Mouse (Mus musculus) ES-Bruce4 (cell line): ENCODE results near the gene Fgfr2. TPM values are rescaled to one million over a fixed set of nuclear protein-coding genes. Genes with fewer than 3 reads are reported as not detected.
A peak's percentile ranks its signal among the peaks of the same experiment; 100 is the strongest.

Experiments used
- H3K27ac ChIP-seq: 2 replicates; pipeline ENCODE4 v1.5.1; 2012; ENCODE audit warnings: low read length, inconsistent platforms; ENCODE audit not compliant: insufficient read depth
- H3K27me3 ChIP-seq: 2 replicates; pipeline ENCODE4 v1.6.1; 2012; ENCODE audit warnings: mild to moderate bottlenecking, low read length, inconsistent platforms; ENCODE audit not compliant: control insufficient read depth, poor library complexity, insufficient read depth, severe bottlenecking
- H3K36me3 ChIP-seq: 2 replicates; pipeline ENCODE4 v1.6.1; 2012; ENCODE audit warnings: inconsistent platforms, mild to moderate bottlenecking, low read length, moderate library complexity; ENCODE audit not compliant: control insufficient read depth, poor library complexity, insufficient read depth, severe bottlenecking
- H3K4me1 ChIP-seq: one replicate; pipeline ENCODE4 v1.8.1; 2011; ENCODE audit warnings: low read length; ENCODE audit not compliant: control insufficient read depth, insufficient read depth
- H3K4me3 ChIP-seq: 2 replicates; pipeline ENCODE4 v1.5.1; 2011; ENCODE audit warnings: low read depth, mild to moderate bottlenecking, low read length
- H3K9ac ChIP-seq: 2 replicates; pipeline ENCODE4 v1.6.1; 2012; ENCODE audit warnings: low read depth, mild to moderate bottlenecking, inconsistent platforms; ENCODE audit not compliant: poor library complexity, severe bottlenecking
- H3K9me3 ChIP-seq: replicated peaks from 2 replicates; pipeline ENCODE4 v1.6.1; 2012; ENCODE audit warnings: mild to moderate bottlenecking, low read length, inconsistent platforms; ENCODE audit not compliant: control insufficient read depth, poor library complexity, insufficient read depth, severe bottlenecking
- CTCF ChIP-seq: IDR thresholded peaks from one replicate; pipeline ENCODE4 v1.8.1; 2011; ENCODE audit warnings: low read depth, low read length
- EP300 ChIP-seq: IDR thresholded peaks from 2 replicates; pipeline ENCODE4 v1.6.1; 2011; ENCODE audit warnings: low read depth, low read length; ENCODE audit not compliant: insufficient read depth
- POLR2A ChIP-seq: IDR thresholded peaks from one replicate; pipeline ENCODE4 v1.8.1; 2011; ENCODE audit warnings: low read length; ENCODE audit not compliant: insufficient read depth
- polyA plus RNA-seq: library from polyadenylated mRNA; stranded (reverse); fragments of >200 nt; gene quantifications from 2 replicates; pipeline ENCODE4 v1.2.4, GENCODE M21; 2011; ENCODE audit warnings: low read depth; ENCODE audit not compliant: missing spikeins, insufficient read depth, insufficient read length

Fgfr2 gene
- polyA plus RNA-seq, 1 experiment, result 34.8 TPM

DNA sequence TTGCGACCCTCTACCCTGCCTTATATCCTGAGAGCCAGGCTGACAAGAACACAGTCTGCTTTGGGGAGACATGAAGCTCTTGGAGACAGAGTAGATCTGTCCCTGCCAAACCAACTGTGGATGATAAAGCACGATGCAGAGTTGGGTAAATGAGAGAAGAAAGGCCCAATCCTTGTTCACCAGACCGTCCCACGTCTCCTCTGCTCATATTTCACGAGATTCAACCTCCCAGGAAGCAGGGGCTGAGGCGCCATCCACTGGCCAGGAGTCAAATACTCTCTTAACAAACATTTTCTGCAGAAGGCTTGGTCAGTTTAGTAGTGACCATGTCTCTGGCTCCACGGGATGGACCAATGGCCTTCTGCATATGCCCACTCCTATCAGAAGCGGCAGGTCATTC, 1938.8 kb downstream of the Fgfr2 start:
- H3K27ac ChIP-seq, result no peak overlapping the region
- H3K27me3 ChIP-seq, result no peaks in the 10 kb centered on the region; the same call in 1 of the 2 replicates
- H3K4me1 ChIP-seq, result no peaks in the 10 kb centered on the region
- H3K9me3 ChIP-seq, result no peaks in the 10 kb centered on the region
- H3K36me3 ChIP-seq, result no peaks in the 10 kb centered on the region
- H3K4me3 ChIP-seq, result no peak overlapping the region
- TF ChIP-seq EP300 (no peak), POLR2A (no peak), CTCF (peak; percentile 23)
- no peak overlapping the region for H3K9ac ChIP-seq

DNA sequence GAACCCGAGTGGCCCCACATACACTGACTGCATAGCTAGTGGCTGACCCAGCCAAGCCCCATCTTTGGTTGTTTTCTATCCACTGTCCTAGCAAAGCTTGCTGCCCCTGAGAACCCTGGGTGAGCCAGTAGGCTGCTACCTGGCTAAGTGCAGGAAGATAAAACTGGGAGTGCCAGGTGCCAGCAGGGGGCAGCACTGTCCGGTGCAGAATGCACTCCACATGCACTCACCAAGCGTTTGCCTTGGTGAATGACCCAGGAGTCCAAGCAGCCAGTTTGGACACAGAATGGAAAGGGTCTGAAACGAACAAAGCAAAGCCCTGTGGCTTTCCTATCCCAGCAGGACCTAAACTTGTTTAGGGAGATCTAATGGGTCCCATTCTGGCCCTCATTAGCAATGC, 1940.5 kb downstream of the Fgfr2 start:
- H3K4me3 ChIP-seq, result no peak overlapping the region
- no peak overlapping the region for H3K27ac ChIP-seq
- H3K4me1 ChIP-seq, result no peaks in the 10 kb centered on the region
- no peak overlapping the region for H3K9ac ChIP-seq
- no peaks in the 10 kb centered on the region for H3K9me3 ChIP-seq
- TF ChIP-seq CTCF (peak; percentile 82), POLR2A (no peak)
- no peaks in the 10 kb centered on the region for H3K36me3 ChIP-seq
- H3K27me3 ChIP-seq, result no peaks in the 10 kb centered on the region; the same call in 1 of the 2 replicates

DNA sequence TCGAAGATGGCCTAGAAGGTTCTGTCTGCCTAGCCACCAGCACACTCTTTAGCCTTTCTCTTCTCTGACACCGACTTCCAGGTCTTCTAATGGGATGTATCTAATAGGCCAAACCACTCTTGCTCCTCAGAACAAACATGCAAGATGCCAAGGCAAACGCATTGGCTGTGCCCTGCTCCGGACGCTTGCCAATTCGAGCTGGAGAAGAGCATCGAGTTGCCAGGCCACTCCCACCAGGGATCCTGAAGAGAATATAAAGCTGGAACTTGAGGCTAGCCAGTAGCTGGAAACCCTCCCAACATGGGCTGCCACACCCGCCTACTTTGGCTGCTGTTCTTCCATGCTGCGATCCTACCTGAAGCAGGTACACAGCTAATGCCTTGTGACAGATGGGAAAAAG, 1949.0 kb downstream of the Fgfr2 start, which contains the start of gene 5430419D17Rik:
Gene 5430419D17Rik (plus strand): TSS at position 282 of the 400 bp plus-strand sequence.
- H3K27ac ChIP-seq, result no peak within 1 kb of the TSS
- no peaks in the 10 kb centered on the region for H3K9me3 ChIP-seq
- H3K4me3 ChIP-seq, result no peak within 1 kb of the TSS
- no peaks in the 10 kb centered on the region for H3K4me1 ChIP-seq
- TF ChIP-seq CTCF (no peak), EP300 (no peak), POLR2A (no peak)
- H3K27me3 ChIP-seq, result no peaks in the 10 kb centered on the region; the same call in 1 of the 2 replicates
- H3K9ac ChIP-seq, result no peak within 1 kb of the TSS
- no peaks in the 10 kb centered on the region for H3K36me3 ChIP-seq

DNA sequence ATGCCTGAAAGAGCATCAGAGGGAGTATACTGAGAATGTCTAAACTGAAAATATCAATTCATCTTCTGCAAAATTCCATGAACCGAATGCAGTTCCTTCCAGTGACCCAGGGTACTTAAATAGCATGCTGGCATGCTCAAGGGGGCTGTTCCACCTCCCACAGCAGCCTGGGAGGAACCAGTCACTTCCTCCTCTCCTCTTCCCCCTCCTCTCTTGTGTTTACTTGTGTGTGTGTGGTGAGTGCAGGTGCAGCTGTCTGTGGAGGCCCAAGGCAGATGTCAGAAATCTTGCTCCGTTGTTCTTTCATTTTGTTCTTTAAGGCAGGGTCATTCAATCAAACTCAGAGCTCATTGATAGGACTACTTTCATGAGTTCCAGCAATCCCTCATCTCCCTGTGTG, 1954.1 kb downstream of the Fgfr2 start:
- Histone ChIP-seq H3K9ac (no peak overlapping the region), H3K4me1 (no peaks in the 10 kb centered on the region), H3K36me3 (no peaks in the 10 kb centered on the region), H3K9me3 (no peaks in the 10 kb centered on the region), H3K4me3 (no peak overlapping the region), H3K27me3 (no peaks in the 10 kb centered on the region), H3K27ac (no peak overlapping the region)
- TF ChIP-seq EP300 (no peak), POLR2A (no peak), CTCF (no peak)

DNA sequence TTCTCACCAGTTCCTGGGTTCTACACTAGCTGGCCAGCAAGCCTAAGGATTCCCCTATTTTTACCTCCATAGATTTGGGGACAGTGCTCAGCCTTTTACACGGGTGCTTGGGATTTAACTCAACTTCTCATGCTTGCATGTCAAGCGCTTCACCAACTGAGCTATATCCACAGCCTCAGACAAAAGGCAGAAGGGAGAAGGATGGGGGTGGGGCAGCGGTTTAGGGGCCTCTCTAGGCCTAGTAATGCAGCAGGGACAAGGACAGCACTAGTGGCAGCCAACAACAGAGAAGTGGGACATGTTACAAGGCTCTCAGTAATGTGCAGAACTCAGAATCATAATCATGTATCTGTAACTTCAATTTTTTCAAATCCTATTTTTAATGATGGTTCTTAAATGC, 1955.4 kb downstream of the Fgfr2 start:
- H3K4me1 ChIP-seq, result no peaks in the 10 kb centered on the region
- H3K36me3 ChIP-seq, result no peaks in the 10 kb centered on the region
- no peaks in the 10 kb centered on the region for H3K27me3 ChIP-seq
- TF ChIP-seq EP300 (no peak), CTCF (no peak)
- no peaks in the 10 kb centered on the region for H3K9me3 ChIP-seq
- no peak overlapping the region for H3K27ac ChIP-seq
- no peak overlapping the region for H3K4me3 ChIP-seq
- no peak overlapping the region for H3K9ac ChIP-seq

DNA sequence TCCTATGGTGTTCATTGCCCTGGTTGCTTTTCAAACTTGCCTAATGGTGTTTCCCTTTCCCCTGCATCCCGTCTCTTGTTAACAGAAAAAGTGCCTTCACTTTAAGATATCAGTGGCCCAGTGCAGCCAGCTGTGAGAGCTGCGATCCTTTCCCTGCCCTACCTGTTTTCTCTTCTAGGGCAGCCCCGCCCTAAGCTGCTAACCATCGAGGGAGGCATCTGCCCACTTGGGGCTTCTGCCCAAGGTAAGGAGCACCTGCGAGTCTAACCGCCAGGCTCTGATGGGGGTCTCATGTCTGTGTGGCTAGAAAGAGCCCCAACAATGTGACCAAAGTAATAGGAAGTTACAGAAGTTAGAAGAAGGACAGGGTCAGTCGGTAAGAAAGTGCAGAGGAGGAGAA, 1960.9 kb downstream of the Fgfr2 start:
- Histone ChIP-seq H3K27ac (no peak overlapping the region), H3K9me3 (no peaks in the 10 kb centered on the region), H3K4me1 (no peaks in the 10 kb centered on the region), H3K4me3 (no peak overlapping the region), H3K36me3 (no peaks in the 10 kb centered on the region), H3K9ac (no peak overlapping the region), H3K27me3 (no peaks in the 10 kb centered on the region)
- TF ChIP-seq CTCF (no peak), EP300 (no peak), POLR2A (no peak)

DNA sequence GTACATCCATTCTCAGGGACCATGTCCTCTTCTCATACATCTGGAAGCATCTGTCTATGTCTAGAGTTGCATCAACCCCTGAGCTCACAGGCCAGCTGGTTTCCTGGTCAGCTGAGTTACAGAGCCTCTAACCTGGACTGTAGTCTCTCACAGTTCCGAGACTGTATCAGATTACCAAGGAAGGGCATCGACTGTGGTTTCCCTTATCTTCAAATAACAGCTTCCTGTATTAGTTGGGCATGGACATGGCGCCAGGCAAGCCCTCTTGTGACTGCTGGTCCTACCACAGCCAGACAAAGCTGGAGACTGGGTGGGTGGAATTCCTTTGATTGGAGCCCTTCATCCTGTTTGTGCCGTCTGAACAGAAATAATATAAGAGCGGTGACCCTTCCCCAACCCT, 1970.1 kb downstream of the Fgfr2 start:
- no peaks in the 10 kb centered on the region for H3K27me3 ChIP-seq
- TF ChIP-seq POLR2A, result no peak
- TF ChIP-seq CTCF, result no peak
- no peak for TF ChIP-seq EP300
- H3K9me3 ChIP-seq, result no peaks in the 10 kb centered on the region
- no peaks in the 10 kb centered on the region for H3K36me3 ChIP-seq
- no peaks in the 10 kb centered on the region for H3K4me1 ChIP-seq
- no peak overlapping the region for H3K4me3 ChIP-seq
- H3K9ac ChIP-seq, result no peak overlapping the region
- H3K27ac ChIP-seq, result no peak overlapping the region
